Mouse (Mus musculus): Measurements from ENCODE around the gene Stxbp5. TPM values are rescaled to one million over a fixed set of nuclear protein-coding genes. Genes with fewer than 3 reads are reported as not detected.

The Stxbp5 gene
- polyA plus RNA-seq (2017; shearing (Covaris generic)), result 5.6 TPM

DNA sequence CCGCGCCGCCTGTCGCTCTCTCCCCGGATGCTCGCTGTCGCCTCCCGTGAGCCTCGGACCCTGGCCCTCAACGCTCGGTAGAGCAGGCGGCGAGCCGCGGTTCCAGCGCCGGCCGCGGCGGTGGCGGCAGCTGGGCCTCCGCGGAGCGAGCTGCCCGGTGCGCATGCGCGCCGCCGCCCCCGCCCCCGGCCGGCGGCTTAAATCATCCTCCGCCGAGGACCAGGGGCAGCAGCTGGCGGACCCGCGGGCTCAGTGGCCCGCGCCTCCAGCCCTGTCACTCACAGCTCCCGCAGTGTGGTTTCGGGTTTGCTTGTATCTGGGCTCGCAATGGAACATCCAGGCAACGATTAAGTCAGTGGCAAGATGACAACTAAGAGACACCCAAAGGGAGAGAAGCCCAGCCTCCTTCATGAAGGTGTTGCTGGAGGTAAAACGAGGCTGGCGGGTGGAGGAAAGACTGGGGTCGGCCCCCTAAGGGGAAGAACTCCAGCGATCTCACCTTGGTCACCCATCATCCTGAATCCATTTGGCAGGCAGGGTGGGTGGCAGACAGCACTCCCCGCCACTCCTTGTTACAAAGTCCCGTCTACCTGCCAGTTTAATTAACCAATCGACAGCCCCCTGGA, at the start of gene Stxbp5:
Gene Stxbp5 (minus strand): TSS at position 9 of the 626 bp plus-strand sequence.

Other genes with a start within 250 kb of the Stxbp5 start
- not detected for gene Samd5, start 225.9 kb downstream of the Stxbp5 start, polyA plus RNA-seq (2017; shearing (Covaris generic))